Mouse (Mus musculus): ENCODE measurements at regions not wholly inside any gene's neighbourhood (a gene's known extent, or its start where the extent isn't known, plus 50 kb on each side); places are given as distances from the start of the nearest gene placed in this dataset.

GRCm38 (mm10) chr9:34278068-34278467, 207.6 kb upstream of the Kirrel3 start:
- no peak overlapping the region for H3K27ac ChIP-seq (ENCODE audit: low read length)
- WGBS = 64% methylated on average over 5 of the region's 5 CpGs
- H3K4me2 ChIP-seq (ENCODE audit: low read length) = no peak overlapping the region
- no peaks in the 10 kb centered on the region for H3K9me3 ChIP-seq (replicated peaks; ENCODE audit: control insufficient read depth, low read length, poor library complexity, severe bottlenecking)
- ATAC-seq = no peak
- H3K9ac ChIP-seq (ENCODE audit: low read depth, low read length) = no peak overlapping the region
- no peaks in the 10 kb centered on the region for H3K36me3 ChIP-seq (ENCODE audit: control insufficient read depth, insufficient read depth, low read length)
- H3K4me3 ChIP-seq (ENCODE audit: low read depth, low read length) = no peak overlapping the region
- H3K4me1 ChIP-seq (ENCODE audit: control insufficient read depth, insufficient read depth, low read length) = no peaks in the 10 kb centered on the region
- no peaks in the 10 kb centered on the region for H3K27me3 ChIP-seq (ENCODE audit: control insufficient read depth, insufficient read depth, low read depth, low read length)

- no peak for ATAC-seq
Observed at GRCm38 (mm10) chr9:34279386-34279785, 206.3 kb upstream of the Kirrel3 start.

GRCm38 (mm10) chr9:34279906-34280305, 205.8 kb upstream of the Kirrel3 start:
- no peak overlapping the region for H3K27ac ChIP-seq (ENCODE audit: low read length)
- H3K4me1 ChIP-seq (ENCODE audit: control insufficient read depth, insufficient read depth, low read length) = no peaks in the 10 kb centered on the region
- H3K9ac ChIP-seq (ENCODE audit: low read depth, low read length) = no peak overlapping the region
- H3K27me3 ChIP-seq (ENCODE audit: control insufficient read depth, insufficient read depth, low read depth, low read length) = no peaks in the 10 kb centered on the region
- H3K36me3 ChIP-seq (ENCODE audit: control insufficient read depth, insufficient read depth, low read length) = no peaks in the 10 kb centered on the region
- no peaks in the 10 kb centered on the region for H3K9me3 ChIP-seq (replicated peaks; ENCODE audit: control insufficient read depth, low read length, poor library complexity, severe bottlenecking)
- H3K4me3 ChIP-seq (ENCODE audit: low read depth, low read length) = no peak overlapping the region
- H3K4me2 ChIP-seq (ENCODE audit: low read length) = no peak overlapping the region
- ATAC-seq = no peak
- 37% methylated on average over 2 of the region's 2 CpGs for WGBS

More at GRCm38 (mm10) chr9:34279386-34279785, 206.3 kb upstream of the Kirrel3 start:
- 85% methylated on average over 2 of the region's 2 CpGs for WGBS
- H3K9me3 ChIP-seq (replicated peaks; ENCODE audit: control insufficient read depth, low read length, poor library complexity, severe bottlenecking) = no peaks in the 10 kb centered on the region
- no peaks in the 10 kb centered on the region for H3K36me3 ChIP-seq (ENCODE audit: control insufficient read depth, insufficient read depth, low read length)
- H3K4me3 ChIP-seq (ENCODE audit: low read depth, low read length) = no peak overlapping the region
- no peak overlapping the region for H3K27ac ChIP-seq (ENCODE audit: low read length)
- H3K4me2 ChIP-seq (ENCODE audit: low read length) = no peak overlapping the region
- no peaks in the 10 kb centered on the region for H3K4me1 ChIP-seq (ENCODE audit: control insufficient read depth, insufficient read depth, low read length)
- H3K27me3 ChIP-seq (ENCODE audit: control insufficient read depth, insufficient read depth, low read depth, low read length) = no peaks in the 10 kb centered on the region
- no peak overlapping the region for H3K9ac ChIP-seq (ENCODE audit: low read depth, low read length)

- Histone ChIP-seq H3K27me3 (ENCODE audit: control insufficient read depth, insufficient read depth, low read depth, low read length) (no peaks in the 10 kb centered on the region), H3K9me3 (replicated peaks; ENCODE audit: control insufficient read depth, low read length, poor library complexity, severe bottlenecking) (no peaks in the 10 kb centered on the region), H3K36me3 (ENCODE audit: control insufficient read depth, insufficient read depth, low read length) (no peaks in the 10 kb centered on the region), H3K4me2 (ENCODE audit: low read length) (no peak overlapping the region), H3K27ac (ENCODE audit: low read length) (no peak overlapping the region), H3K4me1 (ENCODE audit: control insufficient read depth, insufficient read depth, low read length) (no peaks in the 10 kb centered on the region), H3K4me3 (ENCODE audit: low read depth, low read length) (no peak overlapping the region), H3K9ac (ENCODE audit: low read depth, low read length) (no peak overlapping the region)
- no peak for ATAC-seq
- 69% methylated on average over 11 of the region's 11 CpGs for WGBS
Observed at GRCm38 (mm10) chr9:34280311-34281208, 205.1 kb upstream of the Kirrel3 start.

GRCm38 (mm10) chr9:34323571-34323970, 162.1 kb upstream of the Kirrel3 start:
- H3K4me3 ChIP-seq (ENCODE audit: low read depth, low read length) = no peak overlapping the region
- no peak overlapping the region for H3K4me2 ChIP-seq (ENCODE audit: low read length)
- H3K27ac ChIP-seq (ENCODE audit: low read length) = no peak overlapping the region
- H3K4me1 ChIP-seq (ENCODE audit: control insufficient read depth, insufficient read depth, low read length) = no peaks in the 10 kb centered on the region
- 49% methylated on average over 1 of the region's 1 CpGs for WGBS
- no peaks in the 10 kb centered on the region for H3K27me3 ChIP-seq (ENCODE audit: control insufficient read depth, insufficient read depth, low read depth, low read length)
- no peak for ATAC-seq
- no peak overlapping the region for H3K9ac ChIP-seq (ENCODE audit: low read depth, low read length)
- H3K9me3 ChIP-seq (replicated peaks; ENCODE audit: control insufficient read depth, low read length, poor library complexity, severe bottlenecking) = no peaks in the 10 kb centered on the region
- no peaks in the 10 kb centered on the region for H3K36me3 ChIP-seq (ENCODE audit: control insufficient read depth, insufficient read depth, low read length)

GRCm38 (mm10) chr9:34328723-34329122, 157.0 kb upstream of the Kirrel3 start:
- H3K4me2 ChIP-seq (ENCODE audit: low read length) = no peak overlapping the region
- ATAC-seq = no peak
- no peak overlapping the region for H3K27ac ChIP-seq (ENCODE audit: low read length)
- no peaks in the 10 kb centered on the region for H3K27me3 ChIP-seq (ENCODE audit: control insufficient read depth, insufficient read depth, low read depth, low read length)
- no peaks in the 10 kb centered on the region for H3K9me3 ChIP-seq (replicated peaks; ENCODE audit: control insufficient read depth, low read length, poor library complexity, severe bottlenecking)
- no peak overlapping the region for H3K4me3 ChIP-seq (ENCODE audit: low read depth, low read length)
- 93% methylated on average over 1 of the region's 1 CpGs for WGBS
- no peak overlapping the region for H3K9ac ChIP-seq (ENCODE audit: low read depth, low read length)
- no peaks in the 10 kb centered on the region for H3K36me3 ChIP-seq (ENCODE audit: control insufficient read depth, insufficient read depth, low read length)
- H3K4me1 ChIP-seq (ENCODE audit: control insufficient read depth, insufficient read depth, low read length) = no peaks in the 10 kb centered on the region

- no peaks in the 10 kb centered on the region for H3K36me3 ChIP-seq (ENCODE audit: control insufficient read depth, insufficient read depth, low read length)
- H3K4me1 ChIP-seq (ENCODE audit: control insufficient read depth, insufficient read depth, low read length) = peaks cover 8% of the 10 kb centered on the region
- ATAC-seq = no peak
- no peaks in the 10 kb centered on the region for H3K27me3 ChIP-seq (ENCODE audit: control insufficient read depth, insufficient read depth, low read depth, low read length)
- H3K9ac ChIP-seq (ENCODE audit: low read depth, low read length) = no peak overlapping the region
- no peak overlapping the region for H3K27ac ChIP-seq (ENCODE audit: low read length)
- no peak overlapping the region for H3K4me3 ChIP-seq (ENCODE audit: low read depth, low read length)
- H3K9me3 ChIP-seq (replicated peaks; ENCODE audit: control insufficient read depth, low read length, poor library complexity, severe bottlenecking) = no peaks in the 10 kb centered on the region
- no peak overlapping the region for H3K4me2 ChIP-seq (ENCODE audit: low read length)
Observed at GRCm38 (mm10) chr9:34334112-34334511, 151.6 kb upstream of the Kirrel3 start.

GRCm38 (mm10) chr9:34334555-34335468, 150.9 kb upstream of the Kirrel3 start:
- Histone ChIP-seq H3K27ac (ENCODE audit: low read length) (no peak overlapping the region), H3K9ac (ENCODE audit: low read depth, low read length) (no peak overlapping the region), H3K36me3 (ENCODE audit: control insufficient read depth, insufficient read depth, low read length) (no peaks in the 10 kb centered on the region), H3K4me2 (ENCODE audit: low read length) (no peak overlapping the region), H3K9me3 (replicated peaks; ENCODE audit: control insufficient read depth, low read length, poor library complexity, severe bottlenecking) (no peaks in the 10 kb centered on the region), H3K27me3 (ENCODE audit: control insufficient read depth, insufficient read depth, low read depth, low read length) (no peaks in the 10 kb centered on the region), H3K4me3 (ENCODE audit: low read depth, low read length) (no peak overlapping the region), H3K4me1 (ENCODE audit: control insufficient read depth, insufficient read depth, low read length) (peaks cover 8% of the 10 kb centered on the region)
- WGBS = 59% methylated on average over 7 of the region's 7 CpGs
- no peak for ATAC-seq

GRCm38 (mm10) chr9:34348442-34348841, 137.3 kb upstream of the Kirrel3 start:
- Histone ChIP-seq H3K4me3 (ENCODE audit: low read depth, low read length) (no peak overlapping the region), H3K27me3 (ENCODE audit: control insufficient read depth, insufficient read depth, low read depth, low read length) (no peaks in the 10 kb centered on the region), H3K36me3 (ENCODE audit: control insufficient read depth, insufficient read depth, low read length) (no peaks in the 10 kb centered on the region), H3K9ac (ENCODE audit: low read depth, low read length) (no peak overlapping the region), H3K4me2 (ENCODE audit: low read length) (no peak overlapping the region), H3K9me3 (replicated peaks; ENCODE audit: control insufficient read depth, low read length, poor library complexity, severe bottlenecking) (no peaks in the 10 kb centered on the region), H3K27ac (ENCODE audit: low read length) (no peak overlapping the region), H3K4me1 (ENCODE audit: control insufficient read depth, insufficient read depth, low read length) (no peaks in the 10 kb centered on the region)
- WGBS = 75% methylated on average over 2 of the region's 2 CpGs
- no peak for ATAC-seq

All from midbrain, embryonic 16.5 days (tissue).